Mouse (Mus musculus): ENCODE measurements at regions not wholly inside any gene's neighbourhood (a gene's known extent, or its start where the extent isn't known, plus 50 kb on each side); places are given as distances from the start of the nearest gene placed in this dataset.

- no peak for DNase-seq
Observed at GRCm38 (mm10) chr6:120614526-120614925, 51.6 kb upstream of the Cecr2 start.

DNA sequence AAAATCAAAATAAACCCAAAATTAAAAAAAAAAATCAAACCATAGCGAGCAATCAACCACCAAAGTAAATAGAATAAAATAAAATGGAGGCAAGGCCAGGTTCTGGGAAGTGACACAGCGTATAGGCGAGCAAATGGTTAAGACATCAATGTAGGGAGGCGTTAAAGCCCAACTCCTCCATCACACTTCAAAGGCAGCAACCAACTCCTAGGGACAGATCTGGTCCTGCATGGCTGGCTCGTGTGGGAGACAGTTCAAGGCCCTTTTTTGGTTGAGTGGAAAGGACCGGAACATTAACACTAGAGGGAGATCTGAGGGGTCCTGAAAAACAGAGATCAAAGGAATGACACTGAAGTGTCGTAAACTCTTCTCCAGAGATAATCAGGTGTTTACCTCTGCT is 53.8 kb upstream of the Cecr2 start:
- DNase-seq = no peak

DNA sequence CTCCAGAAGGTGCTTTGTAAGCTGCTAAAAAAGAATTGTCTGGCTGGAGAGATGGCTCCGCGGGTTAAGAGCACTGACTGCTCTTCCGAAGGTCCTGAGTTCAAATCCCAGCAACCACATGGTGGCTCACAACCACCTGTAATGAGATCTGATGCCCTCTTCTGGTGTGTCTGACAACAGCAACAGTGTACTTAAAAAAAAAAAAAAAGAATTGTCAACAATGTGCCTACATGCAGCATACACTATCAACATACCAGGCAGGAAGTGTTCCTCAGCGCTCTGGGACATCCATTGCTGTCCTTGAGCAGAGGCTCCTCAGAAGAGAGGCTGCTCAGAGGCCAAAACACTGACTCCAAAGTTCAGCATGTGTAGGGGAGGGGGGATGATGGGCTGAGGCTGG is 56.3 kb upstream of the Cecr2 start:
- DNase-seq = no peak

- no peak for DNase-seq
Observed at GRCm38 (mm10) chr6:120605471-120605870, 60.7 kb upstream of the Cecr2 start.

GRCm38 (mm10) chr6:120604020-120604958 is 61.9 kb upstream of the Cecr2 start:
- no peak for DNase-seq

DNA sequence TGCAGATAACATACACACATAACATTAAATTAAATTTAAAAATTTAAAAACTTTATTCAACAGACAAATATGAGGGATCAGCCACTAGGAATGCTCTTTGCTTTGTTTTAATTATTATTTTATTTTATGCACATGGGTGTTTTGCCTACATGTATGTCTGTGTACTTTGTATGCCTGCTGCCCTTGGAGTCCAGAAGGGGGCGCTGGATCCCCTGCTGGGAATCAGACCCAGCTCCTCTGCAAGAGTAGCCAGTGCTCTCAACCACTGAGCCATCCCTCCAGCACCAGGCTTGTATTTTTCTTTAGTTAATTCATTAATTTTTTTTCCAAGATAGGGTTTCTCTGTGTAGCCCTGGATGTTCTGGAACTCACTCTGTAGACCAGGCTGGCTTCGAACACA is 62.7 kb upstream of the Cecr2 start:
- DNase-seq = peak; percentile 39 to 56

GRCm38 (mm10) chr6:120600376-120600775 is 65.8 kb upstream of the Cecr2 start:
- DNase-seq = no peak

DNA sequence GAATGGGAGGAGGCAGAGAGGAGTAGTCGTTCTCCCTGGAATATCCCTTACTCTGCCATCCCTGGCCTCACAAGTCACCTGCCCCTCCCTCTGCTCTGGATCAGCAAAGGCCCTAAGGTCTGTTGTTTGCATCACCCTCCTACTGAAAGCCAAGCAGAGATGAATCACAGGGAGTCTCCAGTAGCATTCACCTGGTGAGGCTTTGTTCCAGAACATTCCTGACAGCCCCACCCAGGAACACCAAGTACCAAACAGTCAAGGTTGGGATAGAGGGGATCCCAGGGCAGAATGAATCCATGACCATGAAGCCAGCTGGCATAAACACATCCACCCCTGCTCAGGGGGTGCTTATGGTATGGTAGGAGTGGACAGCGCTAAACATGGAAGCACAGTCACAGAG is 67.4 kb upstream of the Hdhd5 start:
- DNase-seq = no peak

DNA sequence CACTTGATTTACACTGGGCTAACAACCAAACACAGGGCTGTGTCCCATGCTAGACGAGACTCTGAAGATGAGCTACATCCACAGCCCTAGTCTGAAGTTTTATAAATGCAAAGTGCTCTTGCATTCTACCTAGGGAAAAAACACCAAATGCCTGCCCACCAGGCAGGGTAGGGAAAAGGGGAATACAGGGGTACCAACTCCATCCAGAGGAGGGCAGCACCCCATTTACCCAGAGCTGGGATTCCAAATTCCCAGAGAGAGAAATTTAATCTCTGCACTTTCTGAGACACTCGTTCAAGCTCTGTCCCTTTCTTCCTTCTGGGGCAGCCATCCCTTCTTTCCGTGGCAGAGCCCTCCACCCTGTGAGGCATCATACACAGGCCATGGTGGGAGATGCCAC is 66.8 kb upstream of the Hdhd5 start:
- peak in 1 of 2 experiments; percentile 20 for DNase-seq

GRCm38 (mm10) chr6:120596717-120597116 is 65.6 kb upstream of the Hdhd5 start:
- DNase-seq = no peak

- DNase-seq = no peak
Observed at GRCm38 (mm10) chr6:120594463-120594862, 63.3 kb upstream of the Hdhd5 start.

DNA sequence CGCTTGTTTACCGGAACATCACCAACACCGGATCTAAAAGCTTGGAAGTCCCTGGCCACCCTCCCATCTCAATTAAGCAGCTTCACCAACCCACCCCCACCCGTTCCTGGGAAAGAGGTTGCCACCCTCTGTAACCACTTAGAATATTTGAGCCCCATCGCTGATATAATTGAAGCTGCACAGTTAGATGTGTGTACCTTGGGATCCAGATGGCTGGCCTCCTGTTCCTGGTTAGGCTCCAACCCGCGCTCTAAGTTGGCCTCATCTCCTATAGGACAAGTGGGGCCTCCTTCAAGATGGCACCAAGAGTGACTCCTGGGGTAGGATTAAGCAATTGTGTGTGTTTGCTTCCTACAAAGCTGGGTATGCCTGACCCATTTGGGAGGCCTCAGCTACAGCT is 61.6 kb upstream of the Hdhd5 start:
- peak; percentile 67 to 74 for DNase-seq

DNA sequence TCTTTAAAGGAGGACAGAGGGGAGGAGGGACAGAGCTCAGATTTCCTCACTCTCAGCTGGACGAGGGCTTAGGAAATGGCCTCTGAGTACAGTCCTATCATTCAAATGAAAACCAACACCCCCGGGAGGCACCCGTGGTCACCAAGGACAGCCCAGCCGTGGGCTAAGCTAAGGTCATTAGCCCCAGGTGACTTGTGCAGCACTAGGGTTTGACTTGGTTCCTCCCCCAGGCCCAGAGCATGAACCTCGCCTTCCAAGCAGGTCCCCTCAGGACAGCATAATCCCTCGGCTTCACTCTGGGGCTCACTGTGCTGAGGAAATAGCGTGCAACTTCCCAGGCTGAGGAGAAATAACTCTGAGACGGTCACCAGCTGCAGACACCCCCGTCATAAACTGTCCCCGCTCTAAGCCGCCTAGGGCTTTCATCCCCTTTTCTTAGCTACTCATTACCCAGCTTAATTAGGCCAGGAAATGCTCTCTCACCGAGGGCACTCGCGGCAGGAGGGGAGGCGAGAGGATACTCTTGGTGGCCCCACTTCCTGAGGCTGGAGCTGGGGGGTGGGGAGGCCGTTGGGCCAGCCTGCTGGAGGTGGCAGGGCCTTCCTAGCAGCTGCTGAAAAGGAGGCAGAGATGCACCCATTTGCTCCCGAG is 61.0 kb upstream of the Hdhd5 start:
- peak; percentile 52 to 65 for DNase-seq

DNA sequence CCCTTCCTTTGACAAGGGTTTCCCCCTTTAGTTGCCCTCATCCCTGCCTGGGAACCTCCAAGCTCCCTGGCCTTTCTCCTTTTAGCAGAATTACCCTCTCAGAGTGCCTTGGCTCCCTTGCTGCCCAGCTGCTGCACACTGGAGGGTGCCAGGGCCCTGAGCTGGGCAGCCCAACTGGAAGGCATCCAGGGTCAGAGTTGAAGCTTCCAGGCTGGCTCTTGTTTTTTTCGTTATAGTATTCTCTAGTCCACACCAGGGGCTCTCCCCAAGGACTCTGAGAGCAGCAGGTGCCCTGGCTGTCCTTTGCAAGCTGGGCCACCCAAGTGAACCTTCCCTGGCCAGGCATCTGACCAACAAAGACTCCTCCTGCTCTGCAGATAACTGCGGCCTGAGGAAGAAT is 59.1 kb upstream of the Hdhd5 start:
- DNase-seq = peak; percentile 67 to 80

DNA sequence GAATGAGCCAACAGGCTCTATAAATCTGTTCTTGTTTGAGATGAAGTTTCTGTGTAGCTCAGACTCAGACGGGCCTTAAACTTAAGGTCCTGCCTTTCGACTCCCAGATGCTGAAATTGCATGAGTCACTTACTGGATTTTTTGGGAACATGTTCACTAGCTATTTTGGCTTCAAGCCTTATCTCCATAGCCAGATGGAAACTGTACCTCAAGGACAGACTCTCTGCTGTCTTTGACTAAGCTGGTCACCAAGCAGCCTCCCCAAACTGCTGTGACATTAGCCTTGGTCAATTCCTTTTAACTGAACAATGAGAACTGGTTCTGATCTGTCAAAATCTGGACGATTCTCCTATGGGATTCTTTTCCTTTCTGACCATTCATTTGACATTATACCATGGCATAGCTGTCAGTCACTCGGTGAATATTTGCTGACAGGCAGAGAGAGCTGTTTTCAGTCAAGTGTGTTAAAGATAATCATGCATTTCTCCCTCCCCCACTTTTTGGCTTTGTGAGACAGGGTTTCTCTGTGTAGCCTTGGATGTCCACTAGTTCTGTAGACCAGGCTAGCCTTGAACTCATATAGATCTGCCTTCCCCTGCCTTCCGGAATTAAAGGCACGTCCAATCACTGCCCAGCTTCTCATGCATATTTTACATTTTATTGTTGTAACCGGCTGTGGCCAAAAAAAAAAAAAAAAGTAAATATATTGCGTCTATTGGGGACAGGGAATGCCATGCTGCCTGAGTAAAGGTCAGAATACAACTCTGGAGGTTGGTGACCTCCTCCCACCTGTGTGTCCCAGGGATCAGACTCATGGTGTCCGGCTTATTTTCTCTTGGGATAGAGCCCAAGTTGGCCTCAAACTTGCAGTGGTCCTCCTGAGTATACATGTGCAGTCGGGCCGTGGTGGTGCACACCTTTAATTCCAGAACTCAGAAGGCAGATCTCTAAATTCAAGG is 57.9 kb upstream of the Hdhd5 start:
- no peak for DNase-seq

DNA sequence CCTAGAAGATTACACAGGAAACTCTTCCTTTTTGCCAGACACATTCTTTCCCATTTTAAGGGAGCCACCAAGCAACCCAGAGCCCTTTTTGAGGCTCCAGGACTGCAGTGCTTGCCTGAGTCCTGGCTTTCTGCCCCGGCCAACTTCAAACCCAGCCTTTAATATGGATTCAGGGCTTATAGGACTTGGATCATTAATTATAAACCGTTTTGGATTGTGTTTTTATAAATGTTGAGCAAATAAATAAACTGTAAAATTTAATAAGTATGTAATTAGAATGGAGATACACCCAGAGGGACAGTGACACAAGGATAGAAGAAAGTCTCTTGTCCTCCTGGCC is 54.8 kb upstream of the Hdhd5 start:
- no peak for DNase-seq

DNA sequence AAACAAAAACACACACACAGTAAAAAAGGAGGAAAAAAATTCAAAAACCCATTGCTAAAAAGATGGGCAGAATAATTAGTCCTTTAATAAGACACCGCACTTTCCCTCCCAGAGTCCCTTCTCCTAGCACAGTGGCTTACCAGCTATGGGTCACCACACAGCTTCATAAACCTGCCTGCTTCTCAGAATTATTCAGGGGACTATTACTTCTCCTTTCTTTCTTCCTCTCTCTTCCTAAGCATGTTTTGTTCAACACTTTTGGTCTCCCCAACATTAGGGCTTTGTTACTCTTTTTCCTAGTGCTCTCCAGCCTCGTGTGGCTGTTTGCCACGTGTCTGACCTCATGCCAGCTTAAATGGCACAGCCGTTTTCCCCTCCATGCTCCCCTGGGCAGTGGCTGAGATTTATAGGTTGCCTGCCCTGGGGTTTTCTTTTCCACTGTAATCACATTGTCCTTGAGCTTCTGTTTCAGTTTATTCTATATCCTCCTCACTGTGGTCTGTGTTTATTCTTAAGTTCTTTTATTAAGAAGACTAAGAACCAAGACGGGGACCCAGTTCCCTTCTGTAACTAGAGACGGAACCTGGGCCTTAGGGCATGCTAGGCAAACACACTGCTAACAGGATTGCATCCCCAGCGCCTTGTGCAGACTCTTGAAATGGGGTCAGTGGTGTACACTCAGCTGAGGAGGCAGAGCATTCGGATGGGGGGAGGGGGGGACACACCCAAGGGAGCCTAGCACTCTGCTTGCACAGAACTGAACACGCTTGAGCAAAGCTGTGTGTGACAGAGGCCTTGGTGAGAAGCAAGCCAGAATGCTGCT is 54.2 kb upstream of the Hdhd5 start:
- DNase-seq = peak; percentile 35 to 44

- no peak for DNase-seq
Observed at GRCm38 (mm10) chr6:120581748-120582147, 50.6 kb upstream of the Hdhd5 start.

Measured in cerebellum, postnatal 10 days (tissue).